ENCODE assay signal across 8 mouse cellular contexts in the genomic region with DNA sequence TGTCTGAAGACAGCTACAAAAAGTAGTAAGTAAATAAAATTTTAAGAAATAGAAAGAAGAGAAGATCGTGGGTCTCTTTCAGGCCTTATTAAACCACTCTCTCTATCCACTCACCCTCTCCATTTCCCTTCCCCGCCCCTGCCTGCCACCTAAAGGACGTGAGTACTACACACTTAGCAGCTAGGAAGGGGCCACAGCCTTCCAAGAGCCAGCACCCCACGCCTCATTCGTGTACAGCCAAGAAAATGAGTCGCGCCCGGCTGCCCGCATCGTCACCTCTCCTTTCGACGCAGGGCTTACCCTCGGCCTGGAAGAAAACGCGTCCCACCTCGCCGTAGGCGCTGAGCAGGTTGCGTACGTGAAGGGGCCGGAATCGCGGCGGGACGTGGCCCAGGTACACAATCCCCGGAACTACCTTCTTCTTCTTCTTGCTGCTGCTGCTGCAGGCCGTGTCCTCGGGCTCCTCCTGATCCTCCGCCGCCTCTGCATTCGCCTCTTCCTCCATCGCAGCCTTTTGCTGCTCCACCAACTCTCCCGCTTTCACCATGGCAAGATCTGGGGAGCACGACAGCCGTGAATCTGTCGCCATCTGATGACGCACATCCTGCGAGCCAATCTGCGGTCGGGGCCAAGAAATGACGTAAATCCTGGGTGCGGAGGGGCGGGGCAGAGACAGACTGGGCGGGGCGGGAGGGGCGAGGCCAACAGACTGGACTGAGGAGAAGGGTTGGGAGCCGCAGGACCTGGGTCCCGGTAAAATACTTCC. TPM values are rescaled to one million over a fixed set of nuclear protein-coding genes. Genes with fewer than 3 reads are reported as not detected.
DNase-seq lines count a peak whose midpoint lies in the region; ATAC-seq and TF ChIP-seq lines count a peak whose summit lies in the region.

A gene (minus strand): TSS at position 581 of the 766 bp plus-strand sequence.

- peak; percentile 75 for ATAC-seq in forebrain, postnatal 0 days
- ATAC-seq in lung, embryonic 16.5 days (ENCODE audit: low read depth): peak; percentile 91

- peak; percentile 97 for DNase-seq in MEL (ENCODE audit: low read depth, low spot score)
- peak; percentile 90 to 96 for DNase-seq in cerebellum, adult 18-20 months
- DNase-seq in forebrain, postnatal 0 days: peak; percentile 98
- DNase-seq in heart, postnatal 4 days: peak; percentile 97
- DNase-seq in layer of hippocampus, adult 9-11 months: peak; percentile 93
- peak; percentile 84 for DNase-seq in ovary, adult 18-20 months (ENCODE audit: low spot score)
- peak; percentile 88 for DNase-seq in thymus, adult 2 months

- TF ChIP-seq EP300 in MEL (IDR thresholded peaks at IDR 0.05; ENCODE audit: low read depth in 1 of 2, low read length in 2 of 2): no peak

- no peak for TF ChIP-seq CTCF in MEL (IDR thresholded peaks at IDR 0.05 in 2 of 3, conservative IDR thresholded peaks at IDR 0.05 in 1 of 3; ENCODE audit: control insufficient read depth in 1 of 3, insufficient read depth in 1 of 3, low read depth in 2 of 3, low read length in 3 of 3, poor library complexity in 1 of 3, severe bottlenecking in 1 of 3)
- TF ChIP-seq CTCF in forebrain, postnatal 0 days (IDR thresholded peaks at IDR 0.05; ENCODE audit: low read depth): no peak; the same call in 1 of the 2 replicates
- no peak for TF ChIP-seq CTCF in thymus, adult 2 months (IDR thresholded peaks at IDR 0.05; ENCODE audit: borderline replicate concordance, control insufficient read depth, extremely low read depth, insufficient read depth, low read length, poor library complexity)

- peaks cover 0 to 8% of the 10 kb centered on the region in 2 experiments; a peak in 1 of 4 replicates for H3K4me1 ChIP-seq in MEL (ENCODE audit: control insufficient read depth in 1 of 2, insufficient read depth in 2 of 2, low read length in 2 of 2)
- H3K4me1 ChIP-seq in forebrain, postnatal 0 days (ENCODE audit: insufficient read depth): 0 out of 2 replicates have a peak, but pooled peaks cover 6% of the 10 kb centered on the region
- H3K4me1 ChIP-seq in lung, embryonic 16.5 days (replicated peaks; ENCODE audit: control insufficient read depth, insufficient read depth, low read length): peaks cover 11% of the 10 kb centered on the region
- peaks cover 7% of the 10 kb centered on the region for H3K4me1 ChIP-seq in thymus, adult 2 months (replicated peaks; ENCODE audit: control insufficient read depth, insufficient read depth, low read length)

- WGBS in forebrain, postnatal 0 days: under 1% methylated on average over 48 of the region's 48 CpGs
- under 1% methylated on average over 48 of the region's 48 CpGs for WGBS in lung, embryonic 16.5 days
- under 1% methylated on average over 48 of the region's 48 CpGs for WGBS in thymus, adult 2 months

- peak within 1 kb of the TSS; percentile 79 for H3K9ac ChIP-seq in MEL (ENCODE audit: control insufficient read depth, low read depth, low read length, poor library complexity, severe bottlenecking)
- H3K9ac ChIP-seq in forebrain, postnatal 0 days: peak within 1 kb of the TSS; percentile 70
- peak within 1 kb of the TSS; percentile 88 for H3K9ac ChIP-seq in lung, embryonic 16.5 days (ENCODE audit: low read length)

- no peaks in the 10 kb centered on the region for H3K27me3 ChIP-seq in MEL (ENCODE audit: control insufficient read depth in 1 of 2, insufficient read depth in 2 of 2, low read length in 2 of 2)
- H3K27me3 ChIP-seq in forebrain, postnatal 0 days (ENCODE audit: insufficient read depth, low read length): no peaks in the 10 kb centered on the region
- no peaks in the 10 kb centered on the region for H3K27me3 ChIP-seq in lung, embryonic 16.5 days (ENCODE audit: control insufficient read depth, insufficient read depth, low read depth, low read length)
- no peaks in the 10 kb centered on the region for H3K27me3 ChIP-seq in thymus, adult 2 months (ENCODE audit: control insufficient read depth, insufficient read depth, low read length)

- peak within 1 kb of the TSS; percentile 95 for H3K4me2 ChIP-seq in forebrain, postnatal 0 days (ENCODE audit: low read depth)
- H3K4me2 ChIP-seq in lung, embryonic 16.5 days (ENCODE audit: low read depth, low read length): peak within 1 kb of the TSS; percentile 74

- no peak for TF ChIP-seq RAD21 in MEL (IDR thresholded peaks at IDR 0.05; ENCODE audit: low read depth, low read length)

- peak within 1 kb of the TSS; percentile 82 to 93 for H3K4me3 ChIP-seq in MEL (ENCODE audit: control insufficient read depth in 1 of 2, insufficient read depth in 1 of 2, low read depth in 2 of 2, low read length in 2 of 2)
- peak within 1 kb of the TSS; percentile 78 for H3K4me3 ChIP-seq in forebrain, postnatal 0 days (ENCODE audit: low read depth, low read length)
- peak within 1 kb of the TSS; percentile 85 for H3K4me3 ChIP-seq in lung, embryonic 16.5 days (ENCODE audit: low read length)
- H3K4me3 ChIP-seq in thymus, adult 2 months (ENCODE audit: control insufficient read depth, insufficient read depth, low read length): peak within 1 kb of the TSS; percentile 75

- no peaks in the 10 kb centered on the region for H3K9me3 ChIP-seq in MEL (replicated peaks; ENCODE audit: insufficient read depth, low read length)
- H3K9me3 ChIP-seq in forebrain, postnatal 0 days (ENCODE audit: low read length): no peaks in the 10 kb centered on the region
- no peaks in the 10 kb centered on the region for H3K9me3 ChIP-seq in lung, embryonic 16.5 days (ENCODE audit: control insufficient read depth, low read length)

- H3K79me2 ChIP-seq in MEL (ENCODE audit: control insufficient read depth, insufficient read depth, low read length, poor library complexity): peaks cover 15% of the 10 kb centered on the region

- peak within 1 kb of the TSS; percentile 48 for H3K27ac ChIP-seq in MEL (ENCODE audit: control insufficient read depth, low read depth, low read length)
- H3K27ac ChIP-seq in forebrain, postnatal 0 days (ENCODE audit: low read depth, low read length): peak within 1 kb of the TSS; percentile 47; the same call in 1 of the 2 replicates
- H3K27ac ChIP-seq in lung, embryonic 16.5 days (ENCODE audit: low read length): peak within 1 kb of the TSS; percentile 56
- H3K27ac ChIP-seq in thymus, adult 2 months (ENCODE audit: control insufficient read depth, insufficient read depth, low read length): peak within 1 kb of the TSS; percentile 6

- peak; percentile 43 to 72; a peak in 1 of 4 replicates for TF ChIP-seq POLR2A in MEL (IDR thresholded peaks at IDR 0.05; ENCODE audit: control insufficient read depth in 1 of 2, insufficient read depth in 1 of 2, low read depth in 1 of 2, low read length in 2 of 2, poor library complexity in 1 of 2)
- TF ChIP-seq POLR2A in thymus, adult 2 months (IDR thresholded peaks at IDR 0.05; ENCODE audit: control insufficient read depth, extremely low read depth, insufficient read depth, low read length, poor library complexity): no peak

- no peaks in the 10 kb centered on the region; a peak in 1 of 4 replicates for H3K36me3 ChIP-seq in MEL (ENCODE audit: control insufficient read depth in 1 of 2, insufficient read depth in 2 of 2, low read length in 2 of 2)
- peaks cover 33% of the 10 kb centered on the region for H3K36me3 ChIP-seq in forebrain, postnatal 0 days (ENCODE audit: insufficient read depth)
- peaks cover 25% of the 10 kb centered on the region for H3K36me3 ChIP-seq in lung, embryonic 16.5 days (ENCODE audit: control insufficient read depth, insufficient read depth, low read length)
- peaks cover 4% of the 10 kb centered on the region; the same call in 1 of the 2 replicates for H3K36me3 ChIP-seq in thymus, adult 2 months (ENCODE audit: control insufficient read depth, insufficient read depth, low read length)

TF ChIP-seq in MEL, 35 proteins besides CTCF, POLR2A, EP300 and RAD21:
- TF ChIP-seq MAZ (IDR thresholded peaks at IDR 0.05; ENCODE audit: low read depth, low read length) (no peak), GABPA (IDR thresholded peaks at IDR 0.05; ENCODE audit: low read depth, low read length) (no peak), SIN3A (IDR thresholded peaks at IDR 0.05; ENCODE audit: low read length) (no peak), MXI1 (IDR thresholded peaks at IDR 0.05; ENCODE audit: low read depth, low read length) (no peak), CHD1 (IDR thresholded peaks at IDR 0.05; ENCODE audit: low read depth, low read length) (no peak), TBP (IDR thresholded peaks at IDR 0.05; ENCODE audit: low read depth, low read length) (no peak), KAT2A (conservative IDR thresholded peaks at IDR 0.05; ENCODE audit: low read depth, low read length) (no peak), POLR2AphosphoS5 (IDR thresholded peaks at IDR 0.05; ENCODE audit: borderline replicate concordance, low read depth, low read length) (no peak), ZC3H11A (IDR thresholded peaks at IDR 0.05; ENCODE audit: low read depth, low read length) (no peak), NRF1 (IDR thresholded peaks at IDR 0.05; ENCODE audit: insufficient read depth, low read depth, low read length, poor library complexity, severe bottlenecking) (no peak), HCFC1 (IDR thresholded peaks at IDR 0.05; ENCODE audit: low read depth, low read length) (no peak), MAFK (IDR thresholded peaks at IDR 0.05; ENCODE audit: borderline replicate concordance, low read depth, low read length) (no peak), CHD2 (IDR thresholded peaks at IDR 0.05; ENCODE audit: low read length) (no peak), MYC (IDR thresholded peaks at IDR 0.05; ENCODE audit: low read depth, low read length) (no peak), MYB (IDR thresholded peaks at IDR 0.05; ENCODE audit: low read depth, low read length) (no peak), SMC3 (IDR thresholded peaks at IDR 0.05; ENCODE audit: low read depth, low read length) (no peak)

RNA-seq across cellular contexts. Expression of the gene that starts here (rescaled TPM):
- total RNA-seq in MEL (2012; rRNA removed): 12.5 and 16.2 TPM in 2 replicates
- polyA plus RNA-seq in MEL (2012; ENCODE audit: insufficient read depth in 1 of 2, insufficient read length in 2 of 2, low read depth in 1 of 2, low replicate concordance in 2 of 2, missing spikeins in 1 of 2): 10 to 100 TPM in 1 of 2 experiments, not detected in 1; 14.2 TPM
- 6.5 and 8.2 TPM in 2 replicates for total RNA-seq in forebrain, postnatal 0 days (2014; rRNA removed)
- 7.7 and 8.2 TPM in 2 replicates for polyA plus RNA-seq in forebrain, postnatal 0 days (2015; fragmentation: Nextera tagmentation; extraction: Ambion mirVana)
- 1 to 10 TPM; 5.0 to 5.6 TPM for total RNA-seq in heart, postnatal 4 days (2021)
- polyA plus RNA-seq in lung, embryonic 16.5 days (2015; fragmentation: Nextera tagmentation; extraction: Ambion mirVana): 11.8 and 12.3 TPM in 2 replicates
- polyA plus RNA-seq in thymus, adult 2 months (2012; rRNA removed): 4.2 and 4.5 TPM in 2 replicates

Comparison
In these comparisons a context has a peak if more than half of its experiments do, and no peak if none do; other contexts are left out.
1. Peak in every context shown above with its lines: DNase-seq, ATAC-seq, H3K4me3 ChIP-seq and H3K27ac ChIP-seq.
2. H3K27ac ChIP-seq: peak in every context shown above with its lines; median percentile 56 in lung, embryonic 16.5 days; 48 in MEL; 47 in forebrain, postnatal 0 days; 6 in thymus, adult 2 months.